Mouse (Mus musculus) bone marrow, adult 2 months (tissue): ENCODE measurements at regions not wholly inside any gene's neighbourhood (a gene's known extent, or its start where the extent isn't known, plus 50 kb on each side); places are given as distances from the start of the nearest gene placed in this dataset.

Experiments used
- H3K27ac ChIP-seq: fragments of 200-500 bp; 2 replicates; pipeline ENCODE4 v1.5.1; 2012; ENCODE audit warnings: low read depth, mild to moderate bottlenecking, control low read depth, inconsistent platforms, low read length; ENCODE audit not compliant: control insufficient read depth, poor library complexity, insufficient read depth
- H3K4me1 ChIP-seq: fragments of 200-500 bp; 2 replicates; pipeline ENCODE4 v1.6.1; 2011; ENCODE audit warnings: low read length; ENCODE audit not compliant: control insufficient read depth, insufficient read depth
- H3K4me3 ChIP-seq: fragments of 200-500 bp; replicated peaks from 2 replicates; pipeline ENCODE3; 2011; ENCODE audit warnings: mild to moderate bottlenecking, low read depth, low read length, control low read depth; ENCODE audit not compliant: control insufficient read depth
- CTCF ChIP-seq: fragments of 200-500 bp; IDR thresholded peaks from 2 replicates; pipeline ENCODE4 v1.5.1; 2011; ENCODE audit warnings: low read length, control low read depth; ENCODE audit not compliant: control insufficient read depth, insufficient read depth
- POLR2A ChIP-seq: fragments of 200-500 bp; IDR thresholded peaks from 2 replicates; pipeline ENCODE4 v1.6.1; 2011; ENCODE audit warnings: low read depth, mild to moderate bottlenecking, control low read depth, low read length, borderline replicate concordance; ENCODE audit not compliant: control insufficient read depth
- WGBS: fragments of 180-500 bp; shearing (Covaris S2); methylation state at CpG from one replicate; pipeline ENCODE4 v1.1.7; 2018; 5-methylcytosine and 5-hydroxymethylcytosine counted together

DNA sequence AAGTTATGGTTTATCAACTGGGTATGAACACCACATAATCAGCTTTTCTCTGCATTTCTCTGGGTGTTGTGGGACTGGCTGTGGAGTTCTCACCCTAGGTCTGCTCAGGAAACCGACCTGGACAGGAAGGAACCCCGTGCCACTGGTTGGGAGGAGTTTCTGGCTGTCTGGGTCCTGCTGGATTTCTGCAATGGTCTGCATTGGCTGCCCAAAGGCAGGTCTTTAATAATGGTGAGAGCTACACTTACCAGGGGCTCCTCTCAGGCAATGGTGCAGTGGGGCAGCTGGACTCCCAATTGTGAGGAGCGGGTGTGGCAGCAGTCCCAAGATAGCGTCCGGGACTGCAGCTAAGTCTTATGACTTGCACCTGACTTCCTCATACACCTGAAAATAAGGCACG, 57.8 kb upstream of the Gm10181 start:
- Histone ChIP-seq H3K4me3 (no peak overlapping the region), H3K4me1 (no peaks in the 10 kb centered on the region), H3K27ac (no peak overlapping the region)
- whole genome bisulfite sequencing, result 74% methylated on average over 6 of the region's 6 CpGs
- TF ChIP-seq CTCF (no peak), POLR2A (no peak)
